Mouse (Mus musculus): ENCODE results near the gene Apoh. TPM values are rescaled to one million over a fixed set of nuclear protein-coding genes. Genes with fewer than 3 reads are reported as not detected.

Gene Apoh
- polyA plus RNA-seq, 1 experiment from 2014 or later: not detected

GRCm38 (mm10) chr11:108362965-108363364, 19.8 kb downstream of the Apoh start:
- H3K4me1 ChIP-seq: peaks cover 20% of the 10 kb centered on the region
- 91% methylated on average over 5 of the region's 5 CpGs for WGBS
- H3K9me3 ChIP-seq: no peaks in the 10 kb centered on the region
- no peak for ATAC-seq (ENCODE audit: low FRiP score, low read depth)
- no peak overlapping the region for H3K9ac ChIP-seq
- no peak overlapping the region for H3K27ac ChIP-seq
- H3K36me3 ChIP-seq: no peaks in the 10 kb centered on the region
- no peak overlapping the region for H3K4me3 ChIP-seq
- H3K27me3 ChIP-seq: no peaks in the 10 kb centered on the region
- H3K4me2 ChIP-seq (replicated peaks): no peak overlapping the region

- Histone ChIP-seq H3K36me3 (no peaks in the 10 kb centered on the region), H3K4me3 (no peak overlapping the region), H3K27ac (no peak overlapping the region), H3K4me2 (replicated peaks) (no peak overlapping the region), H3K9me3 (no peaks in the 10 kb centered on the region), H3K4me1 (peaks cover 20% of the 10 kb centered on the region), H3K9ac (no peak overlapping the region), H3K27me3 (no peaks in the 10 kb centered on the region)
- WGBS: 79% methylated on average over 4 of the region's 4 CpGs
- no peak for ATAC-seq (ENCODE audit: low FRiP score, low read depth)
Measured at GRCm38 (mm10) chr11:108363991-108364390, 20.8 kb downstream of the Apoh start.

GRCm38 (mm10) chr11:108364945-108365589, 21.9 kb downstream of the Apoh start:
- H3K4me1 ChIP-seq: peaks cover 20% of the 10 kb centered on the region
- no peak overlapping the region for H3K4me2 ChIP-seq (replicated peaks)
- no peak overlapping the region for H3K9ac ChIP-seq
- no peaks in the 10 kb centered on the region for H3K27me3 ChIP-seq
- H3K9me3 ChIP-seq: no peaks in the 10 kb centered on the region
- H3K4me3 ChIP-seq: no peak overlapping the region
- no peak overlapping the region for H3K27ac ChIP-seq
- H3K36me3 ChIP-seq: no peaks in the 10 kb centered on the region
- 66% methylated on average over 5 of the region's 7 CpGs for WGBS
- ATAC-seq (ENCODE audit: low FRiP score, low read depth): no peak

- no peak overlapping the region for H3K27ac ChIP-seq
- H3K4me1 ChIP-seq: peaks cover 20% of the 10 kb centered on the region
- no peak overlapping the region for H3K9ac ChIP-seq
- H3K4me3 ChIP-seq: no peak overlapping the region
- 57% methylated on average over 7 of the region's 7 CpGs for WGBS
- H3K4me2 ChIP-seq (replicated peaks): no peak overlapping the region
- ATAC-seq (ENCODE audit: low FRiP score, low read depth): no peak
- no peaks in the 10 kb centered on the region for H3K27me3 ChIP-seq
- no peaks in the 10 kb centered on the region for H3K36me3 ChIP-seq
- no peaks in the 10 kb centered on the region for H3K9me3 ChIP-seq
Measured at GRCm38 (mm10) chr11:108365600-108365999, 22.4 kb downstream of the Apoh start.

- Histone ChIP-seq H3K27ac (no peak overlapping the region), H3K9me3 (no peaks in the 10 kb centered on the region), H3K36me3 (no peaks in the 10 kb centered on the region), H3K4me2 (replicated peaks) (no peak overlapping the region), H3K4me1 (peaks cover 20% of the 10 kb centered on the region), H3K4me3 (no peak overlapping the region), H3K27me3 (no peaks in the 10 kb centered on the region), H3K9ac (no peak overlapping the region)
- 81% methylated on average over 1 of the region's 1 CpGs for WGBS
- ATAC-seq (ENCODE audit: low FRiP score, low read depth): no peak
Measured at GRCm38 (mm10) chr11:108367046-108367445, 23.9 kb downstream of the Apoh start.

- Histone ChIP-seq H3K27me3 (no peaks in the 10 kb centered on the region), H3K4me1 (0 out of 2 replicates have a peak, but pooled peaks cover 2% of the 10 kb centered on the region), H3K4me3 (no peak overlapping the region), H3K9me3 (no peaks in the 10 kb centered on the region), H3K36me3 (no peaks in the 10 kb centered on the region), H3K27ac (no peak overlapping the region), H3K4me2 (replicated peaks) (no peak overlapping the region), H3K9ac (no peak overlapping the region)
- no peak for ATAC-seq (ENCODE audit: low FRiP score, low read depth)
- 97% methylated on average over 7 of the region's 7 CpGs for WGBS
Measured at GRCm38 (mm10) chr11:108376815-108377214, 33.7 kb downstream of the Apoh start.

- H3K4me2 ChIP-seq (replicated peaks): no peak overlapping the region
- WGBS: 40% methylated on average over 19 of the region's 19 CpGs
- ATAC-seq (ENCODE audit: low FRiP score, low read depth): peak; percentile 69; the same call in 1 of the 2 replicates
Measured at GRCm38 (mm10) chr11:108377680-108378362, 34.7 kb downstream of the Apoh start.

GRCm38 (mm10) chr11:108378363-108378751, 35.2 kb downstream of the Apoh start:
- Histone ChIP-seq H3K4me2 (replicated peaks) (no peak overlapping the region), H3K27ac (no peak overlapping the region), H3K9ac (no peak overlapping the region), H3K9me3 (no peaks in the 10 kb centered on the region), H3K36me3 (no peaks in the 10 kb centered on the region), H3K4me1 (0 out of 2 replicates have a peak, but pooled peaks cover 2% of the 10 kb centered on the region), H3K27me3 (no peaks in the 10 kb centered on the region), H3K4me3 (no peak overlapping the region)
- ATAC-seq (ENCODE audit: low FRiP score, low read depth): no peak
- WGBS: 80% methylated on average over 4 of the region's 4 CpGs

More at GRCm38 (mm10) chr11:108377680-108378362, 34.7 kb downstream of the Apoh start:
- Histone ChIP-seq H3K27me3 (no peaks in the 10 kb centered on the region), H3K4me1 (0 out of 2 replicates have a peak, but pooled peaks cover 2% of the 10 kb centered on the region), H3K27ac (no peak overlapping the region), H3K9ac (no peak overlapping the region), H3K9me3 (no peaks in the 10 kb centered on the region), H3K36me3 (no peaks in the 10 kb centered on the region), H3K4me3 (no peak overlapping the region)

GRCm38 (mm10) chr11:108382664-108383063, 39.5 kb downstream of the Apoh start:
- H3K9me3 ChIP-seq: no peaks in the 10 kb centered on the region
- H3K27me3 ChIP-seq: no peaks in the 10 kb centered on the region
- H3K27ac ChIP-seq: no peak overlapping the region
- H3K36me3 ChIP-seq: no peaks in the 10 kb centered on the region
- H3K4me3 ChIP-seq: no peak overlapping the region
- no peak for ATAC-seq (ENCODE audit: low FRiP score, low read depth)
- no peak overlapping the region for H3K9ac ChIP-seq
- H3K4me2 ChIP-seq (replicated peaks): no peak overlapping the region
- 0 out of 2 replicates have a peak, but pooled peaks cover 2% of the 10 kb centered on the region for H3K4me1 ChIP-seq
- WGBS: 72% methylated on average over 3 of the region's 3 CpGs

- 61% methylated on average over 4 of the region's 4 CpGs for WGBS
Measured at GRCm38 (mm10) chr11:108384920-108385665, 41.9 kb downstream of the Apoh start.

GRCm38 (mm10) chr11:108385666-108386024, 42.5 kb downstream of the Apoh start:
- 80% methylated on average over 1 of the region's 1 CpGs for WGBS
- Histone ChIP-seq H3K27me3 (no peaks in the 10 kb centered on the region), H3K4me1 (no peaks in the 10 kb centered on the region), H3K4me3 (no peak overlapping the region), H3K9ac (no peak overlapping the region), H3K9me3 (no peaks in the 10 kb centered on the region), H3K4me2 (replicated peaks) (no peak overlapping the region), H3K36me3 (no peaks in the 10 kb centered on the region), H3K27ac (no peak overlapping the region)
- ATAC-seq (ENCODE audit: low FRiP score, low read depth): no peak

More at GRCm38 (mm10) chr11:108384920-108385665, 41.9 kb downstream of the Apoh start:
- Histone ChIP-seq H3K4me2 (replicated peaks) (no peak overlapping the region), H3K9ac (no peak overlapping the region), H3K4me1 (no peaks in the 10 kb centered on the region), H3K27ac (no peak overlapping the region), H3K36me3 (no peaks in the 10 kb centered on the region), H3K4me3 (no peak overlapping the region), H3K9me3 (no peaks in the 10 kb centered on the region), H3K27me3 (no peaks in the 10 kb centered on the region)
- ATAC-seq (ENCODE audit: low FRiP score, low read depth): no peak

- no peaks in the 10 kb centered on the region for H3K9me3 ChIP-seq
- no peak for ATAC-seq (ENCODE audit: low FRiP score, low read depth)
- 94% methylated on average over 9 of the region's 9 CpGs for WGBS
- H3K4me3 ChIP-seq: no peak overlapping the region
- H3K27me3 ChIP-seq: no peaks in the 10 kb centered on the region
- H3K4me1 ChIP-seq: no peaks in the 10 kb centered on the region
- no peak overlapping the region for H3K27ac ChIP-seq
- H3K36me3 ChIP-seq: no peaks in the 10 kb centered on the region
- H3K4me2 ChIP-seq (replicated peaks): no peak overlapping the region
- H3K9ac ChIP-seq: no peak overlapping the region
Measured at GRCm38 (mm10) chr11:108395061-108395460, 51.9 kb downstream of the Apoh start.

Measured in limb, embryonic 13.5 days (tissue).